Mouse (Mus musculus) gastrocnemius, postnatal 36 days (tissue): Measurements from ENCODE around the gene Bsg. TPM values are rescaled to one million over a fixed set of nuclear protein-coding genes. Genes with fewer than 3 reads are reported as not detected.

Source experiments
- total RNA-seq, 2 experiments: library from RNA; stranded (reverse); gene quantifications; 2 replicates each; pipeline ENCODE4 v1.2.3; 2021

Bsg gene
- total RNA-seq, 2 experiments from 2014 or later: 528 to 635 TPM

Other genes with a start within 250 kb of the Bsg start
- gene Vmn2r83, start 235.8 kb upstream of the Bsg start, total RNA-seq: not detected
- under 1 TPM; 0.56 to 0.96 TPM for gene Plpp2, start 170.7 kb upstream of the Bsg start, total RNA-seq
- 10 to 100 TPM; 14.0 to 15.2 TPM for gene Mier2, start 149.3 kb upstream of the Bsg start, total RNA-seq
- not detected for gene Theg, start 117.2 kb upstream of the Bsg start, total RNA-seq
- gene C2cd4c, start 90.5 kb upstream of the Bsg start, total RNA-seq: under 1 TPM; 0.10 to 0.25 TPM
- gene Shc2, start 66.6 kb upstream of the Bsg start, total RNA-seq: 1 to 10 TPM; 2.3 to 2.5 TPM
- gene Odf3l2, start 58.8 kb upstream of the Bsg start, total RNA-seq: 10 to 100 TPM; 55.1 to 58.1 TPM
- gene Madcam1, start 39.9 kb upstream of the Bsg start, total RNA-seq: not detected
- 10 to 100 TPM; 19.2 to 19.6 TPM for gene Tpgs1, start 35.1 kb upstream of the Bsg start, total RNA-seq
- 100 to 1,000 TPM; 344 to 378 TPM for gene Cdc34, start 22.3 kb upstream of the Bsg start, total RNA-seq
- gene Gzmm, start 15.5 kb upstream of the Bsg start, total RNA-seq: 1 to 10 TPM; 4.4 to 6.0 TPM
- gene Hcn2, start 12.1 kb downstream of the Bsg start, total RNA-seq: under 1 TPM; 0.72 to 0.79 TPM
- 10 to 100 TPM; 29.4 to 33.2 TPM for gene Polrmt, start 42.1 kb downstream of the Bsg start, total RNA-seq
- not detected for gene Fgf22, start 50.6 kb downstream of the Bsg start, total RNA-seq
- gene Rnf126, start 62.5 kb downstream of the Bsg start, total RNA-seq: 10 to 100 TPM; 35.1 to 40.1 TPM
- 1 to 10 TPM; 1.2 to 1.8 TPM for gene Fstl3, start 72.8 kb downstream of the Bsg start, total RNA-seq
- not detected for gene Prss57, start 86.5 kb downstream of the Bsg start, total RNA-seq
- 10 to 100 TPM; 13.8 to 21.4 TPM for gene Palm, start 89.1 kb downstream of the Bsg start, total RNA-seq
- not detected for gene Misp, start 116.5 kb downstream of the Bsg start, total RNA-seq
- gene Ptbp1, start 149.9 kb downstream of the Bsg start, total RNA-seq: 10 to 100 TPM; 17.2 to 17.4 TPM
- gene Prtn3, start 170.0 kb downstream of the Bsg start, total RNA-seq: not detected
- not detected for gene Plppr3, start 170.1 kb downstream of the Bsg start, total RNA-seq
- gene Elane, start 181.8 kb downstream of the Bsg start, total RNA-seq: not detected
- 10 to 100 TPM; 47.6 to 86.0 TPM for gene Cfd, start 186.4 kb downstream of the Bsg start, total RNA-seq
- 10 to 100 TPM; 27.5 to 35.3 TPM for gene Med16, start 204.4 kb downstream of the Bsg start, total RNA-seq
- not detected for gene Gm26602, start 206.4 kb downstream of the Bsg start, total RNA-seq
- under 1 TPM in 1 of 2 experiments, not detected in 1; 0.23 TPM for gene Kiss1r, start 212.5 kb downstream of the Bsg start, total RNA-seq
- gene R3hdm4, start 216.7 kb downstream of the Bsg start, total RNA-seq: 100 to 1,000 TPM; 114 to 118 TPM
- gene Arid3a, start 222.6 kb downstream of the Bsg start, total RNA-seq: 1 to 10 TPM; 1.3 to 1.8 TPM